Mouse (Mus musculus) megakaryocyte, embryonic 14.5 days (primary cell): ENCODE measurements around the gene Clca2. TPM values are rescaled to one million over a fixed set of nuclear protein-coding genes. Genes with fewer than 3 reads are reported as not detected.
"Not testable (repeated sequence)": the region's sequence is repeated elsewhere in the genome, so short reads cannot be mapped to it uniquely, and the experiment has no call there.

Experiments used
- H3K27me3 ChIP-seq: replicated peaks from 2 replicates; pipeline ENCODE3; 2012; ENCODE audit warnings: inconsistent platforms
- H3K36me3 ChIP-seq: replicated peaks from 2 replicates; pipeline ENCODE3; 2012; ENCODE audit warnings: low read length, inconsistent platforms, mixed read lengths
- H3K4me1 ChIP-seq: 2 replicates; pipeline ENCODE4 v1.6.1; 2012; ENCODE audit warnings: inconsistent platforms
- H3K4me3 ChIP-seq: replicated peaks from 2 replicates; pipeline ENCODE3; 2012; ENCODE audit warnings: moderate library complexity, mild to moderate bottlenecking, inconsistent platforms
- H3K9me3 ChIP-seq: 2 replicates; pipeline ENCODE4 v1.6.1; 2012; ENCODE audit warnings: inconsistent platforms
- FLI1 ChIP-seq: IDR thresholded peaks from 2 replicates; pipeline ENCODE4 v1.6.1; 2012; ENCODE audit warnings: low read length, inconsistent platforms, mixed read lengths
- GATA1 ChIP-seq: IDR thresholded peaks from 3 replicates; pipeline ENCODE4 v1.6.1; 2012; ENCODE audit warnings: mixed read lengths, low read length, inconsistent platforms, borderline replicate concordance
- polyA plus RNA-seq: library from polyadenylated mRNA; stranded (reverse); fragments of >175 nt; gene quantifications from 2 replicates; pipeline ENCODE4 v1.2.3, GENCODE M21; 2012; ENCODE audit warnings: low replicate concordance; ENCODE audit not compliant: insufficient read depth

Gene Clca2
- polyA plus RNA-seq, 1 experiment, result not detected

- Histone ChIP-seq H3K9me3 (no peaks in the 10 kb centered on the region), H3K4me3 (peak overlapping the region; percentile 17), H3K27me3 (no peaks in the 10 kb centered on the region), H3K36me3 (no peaks in the 10 kb centered on the region), H3K4me1 (peaks cover 25% of the 10 kb centered on the region)
- TF ChIP-seq GATA1 (no peak), FLI1 (no peak)
Measured at GRCm38 (mm10) chr3:145101891-145102555, 2.8 kb upstream of the Clca2 start.

- no peaks in the 10 kb centered on the region for H3K36me3 ChIP-seq
- no peaks in the 10 kb centered on the region for H3K9me3 ChIP-seq
- no peak for TF ChIP-seq GATA1
- no peak for TF ChIP-seq FLI1
- H3K27me3 ChIP-seq, result no peaks in the 10 kb centered on the region
- H3K4me3 ChIP-seq, result no peak overlapping the region
- no peaks in the 10 kb centered on the region for H3K4me1 ChIP-seq
Measured at GRCm38 (mm10) chr3:145087857-145088598, 11.2 kb downstream of the Clca2 start.

GRCm38 (mm10) chr3:145086180-145086579, 13.1 kb downstream of the Clca2 start:
- no peak for TF ChIP-seq FLI1
- TF ChIP-seq GATA1, result no peak
- no peak overlapping the region for H3K4me3 ChIP-seq
- H3K4me1 ChIP-seq, result no peaks in the 10 kb centered on the region

GRCm38 (mm10) chr3:145083081-145083480, 16.2 kb downstream of the Clca2 start:
- Histone ChIP-seq H3K36me3 (no peaks in the 10 kb centered on the region), H3K9me3 (peaks cover 5% of the 10 kb centered on the region; the same call in 1 of the 2 replicates), H3K4me1 (no peaks in the 10 kb centered on the region), H3K4me3 (no peak overlapping the region), H3K27me3 (no peaks in the 10 kb centered on the region)
- TF ChIP-seq GATA1, result no peak
- no peak for TF ChIP-seq FLI1

More at GRCm38 (mm10) chr3:145086180-145086579, 13.1 kb downstream of the Clca2 start:
- H3K9me3 ChIP-seq, result no peaks in the 10 kb centered on the region
- H3K27me3 ChIP-seq, result no peaks in the 10 kb centered on the region
- H3K36me3 ChIP-seq, result no peaks in the 10 kb centered on the region

GRCm38 (mm10) chr3:145080904-145081303, 18.3 kb downstream of the Clca2 start:
- Histone ChIP-seq H3K9me3 (peaks cover 9% of the 10 kb centered on the region; the same call in 1 of the 2 replicates), H3K4me3 (no peak overlapping the region), H3K36me3 (no peaks in the 10 kb centered on the region), H3K4me1 (no peaks in the 10 kb centered on the region), H3K27me3 (no peaks in the 10 kb centered on the region)
- no peak for TF ChIP-seq FLI1
- TF ChIP-seq GATA1, result no peak

GRCm38 (mm10) chr3:145078405-145078804, 20.8 kb downstream of the Clca2 start:
- H3K4me1 ChIP-seq, result no peaks in the 10 kb centered on the region
- H3K36me3 ChIP-seq, result no peaks in the 10 kb centered on the region
- no peak overlapping the region for H3K4me3 ChIP-seq
- H3K9me3 ChIP-seq, result peaks cover 9% of the 10 kb centered on the region; the same call in 1 of the 2 replicates
- TF ChIP-seq GATA1 (no peak), FLI1 (no peak)
- no peaks in the 10 kb centered on the region for H3K27me3 ChIP-seq

GRCm38 (mm10) chr3:145072339-145072738, 26.9 kb downstream of the Clca2 start:
- no peaks in the 10 kb centered on the region for H3K27me3 ChIP-seq
- no peak for TF ChIP-seq FLI1
- TF ChIP-seq GATA1, result no peak
- no peaks in the 10 kb centered on the region for H3K4me1 ChIP-seq
- no peak overlapping the region for H3K4me3 ChIP-seq
- H3K36me3 ChIP-seq, result no peaks in the 10 kb centered on the region
- H3K9me3 ChIP-seq, result no peaks in the 10 kb centered on the region

GRCm38 (mm10) chr3:145068964-145069363, 30.3 kb downstream of the Clca2 start:
- TF ChIP-seq FLI1 (no peak), GATA1 (no peak)
- Histone ChIP-seq H3K27me3 (no peaks in the 10 kb centered on the region), H3K4me1 (no peaks in the 10 kb centered on the region), H3K36me3 (no peaks in the 10 kb centered on the region), H3K4me3 (no peak overlapping the region), H3K9me3 (no peaks in the 10 kb centered on the region)

- not testable (repeated sequence) for H3K27me3 ChIP-seq, H3K4me1 ChIP-seq, H3K4me3 ChIP-seq, H3K36me3 ChIP-seq, H3K9me3 ChIP-seq
Measured at GRCm38 (mm10) chr3:145055138-145055537, 44.1 kb downstream of the Clca2 start.

- no peaks in the 10 kb centered on the region for H3K36me3 ChIP-seq
- H3K4me1 ChIP-seq, result peaks cover 17% of the 10 kb centered on the region
- H3K4me3 ChIP-seq, result no peak overlapping the region
- H3K9me3 ChIP-seq, result 0 out of 2 replicates have a peak, but pooled peaks cover 2% of the 10 kb centered on the region
- TF ChIP-seq GATA1 (no peak), FLI1 (no peak)
- peaks cover 4% of the 10 kb centered on the region for H3K27me3 ChIP-seq
Measured at GRCm38 (mm10) chr3:145049820-145050219, 49.4 kb downstream of the Clca2 start.
